Mouse (Mus musculus) liver, embryonic 12.5 days (tissue): Measurements from ENCODE around the gene Adcy1. TPM values are rescaled to one million over a fixed set of nuclear protein-coding genes. Genes with fewer than 3 reads are reported as not detected.

Experiments
- ATAC-seq: fragments of 200-750 bp; cut with Nextera tagmentation; 2 replicates; pipeline ENCODE4 v1.8.0; 2017; ENCODE audit warnings: moderate number of reproducible peaks, mild to moderate bottlenecking, moderate library complexity
- H3K27ac ChIP-seq: fragments of 300-500 bp; sonication (generic); 2 replicates; pipeline ENCODE4 v1.5.1; 2016; ENCODE audit warnings: mild to moderate bottlenecking
- H3K27me3 ChIP-seq: fragments of 300-500 bp; sonication (generic); replicated peaks from 2 replicates; pipeline ENCODE4 v1.6.1; 2016; ENCODE audit warnings: mild to moderate bottlenecking, moderate library complexity
- H3K36me3 ChIP-seq: fragments of 300-500 bp; sonication (generic); 2 replicates; pipeline ENCODE4 v1.6.1; 2016; ENCODE audit warnings: mild to moderate bottlenecking, moderate library complexity
- H3K4me1 ChIP-seq: fragments of 300-500 bp; sonication (generic); 2 replicates; pipeline ENCODE4 v1.6.1; 2016
- H3K4me2 ChIP-seq: fragments of 300-500 bp; sonication (generic); 2 replicates; pipeline ENCODE4 v1.6.1; 2016; ENCODE audit warnings: mild to moderate bottlenecking, moderate library complexity
- H3K4me3 ChIP-seq: fragments of 300-500 bp; sonication (generic); 2 replicates; pipeline ENCODE4 v1.5.1; 2016; ENCODE audit warnings: mild to moderate bottlenecking, moderate library complexity
- H3K9ac ChIP-seq: fragments of 300-500 bp; sonication (generic); 2 replicates; pipeline ENCODE4 v1.6.1; 2016; ENCODE audit warnings: mild to moderate bottlenecking, moderate library complexity
- H3K9me3 ChIP-seq: fragments of 300-500 bp; sonication (generic); replicated peaks from 2 replicates; pipeline ENCODE4 v1.6.1; 2016; ENCODE audit warnings: mild to moderate bottlenecking, moderate library complexity
- WGBS: fragments of 180-500 bp; shearing (Covaris S2); methylation state at CpG from one replicate; pipeline ENCODE4 v1.1.7; 2016; ENCODE audit not compliant: insufficient replicate concordance; 5-methylcytosine and 5-hydroxymethylcytosine counted together
- polyA plus RNA-seq: library from polyadenylated mRNA; unstranded; fragments of >200 nt; fragmentation: Nextera tagmentation; extraction: Ambion mirVana; gene quantifications from 2 replicates; pipeline ENCODE4 v1.2.1, GENCODE M21; 2016

The Adcy1 gene
- 0.30 and 0.42 TPM in 2 replicates for polyA plus RNA-seq

- Histone ChIP-seq H3K4me3 (peak within 1 kb of the TSS; percentile 47), H3K4me1 (peaks cover 5% of the 10 kb centered on the region), H3K27me3 (peaks cover 80% of the 10 kb centered on the region), H3K9ac (no peak within 1 kb of the TSS), H3K36me3 (no peaks in the 10 kb centered on the region), H3K4me2 (peak within 1 kb of the TSS; percentile 64), H3K27ac (no peak within 1 kb of the TSS), H3K9me3 (no peaks in the 10 kb centered on the region)
- WGBS, result 2% methylated on average over 29 of the region's 69 CpGs
- ATAC-seq, result no peak; the same call in 1 of the 2 replicates
These were observed at the start of gene Adcy1 for GRCm38 (mm10) chr11:7063001-7063584. TSS of gene Adcy1 (plus strand) at chr11:7063489.

- Histone ChIP-seq H3K4me2 (no peak overlapping the region), H3K4me1 (no peaks in the 10 kb centered on the region), H3K4me3 (no peak overlapping the region), H3K36me3 (no peaks in the 10 kb centered on the region), H3K27me3 (no peaks in the 10 kb centered on the region), H3K9me3 (no peaks in the 10 kb centered on the region), H3K9ac (no peak overlapping the region), H3K27ac (no peak overlapping the region)
- ATAC-seq, result no peak
- 79% methylated on average over 12 of the region's 12 CpGs for WGBS
These were observed 46.4 kb upstream of the Adcy1 start for GRCm38 (mm10) chr11:7016907-7017306.

DNA sequence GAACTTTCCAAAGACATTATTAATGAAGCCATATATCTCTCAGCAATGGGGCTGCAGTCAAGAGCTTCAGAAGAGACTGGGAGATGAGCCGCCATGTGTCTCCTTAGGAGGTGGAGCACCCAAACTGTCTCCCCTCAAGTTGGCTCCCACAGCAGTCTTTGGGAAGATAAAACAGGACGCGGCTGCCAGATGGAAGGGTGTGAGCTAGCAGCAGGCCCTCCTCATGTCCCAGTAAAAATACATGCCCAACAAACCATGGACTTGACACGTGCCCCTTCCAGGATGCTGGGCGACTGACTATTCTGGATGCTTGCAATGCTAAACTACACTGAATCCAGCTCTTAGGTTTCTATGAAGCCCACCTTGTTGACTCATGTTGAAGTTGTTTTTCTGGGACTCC lies 45.2 kb upstream of the Adcy1 start:
- no peak overlapping the region for H3K4me3 ChIP-seq
- no peaks in the 10 kb centered on the region for H3K27me3 ChIP-seq
- no peak overlapping the region for H3K4me2 ChIP-seq
- H3K9ac ChIP-seq, result no peak overlapping the region
- H3K27ac ChIP-seq, result no peak overlapping the region
- WGBS, result 76% methylated on average over 5 of the region's 5 CpGs
- H3K36me3 ChIP-seq, result no peaks in the 10 kb centered on the region
- ATAC-seq, result no peak
- no peaks in the 10 kb centered on the region for H3K4me1 ChIP-seq
- no peaks in the 10 kb centered on the region for H3K9me3 ChIP-seq

DNA sequence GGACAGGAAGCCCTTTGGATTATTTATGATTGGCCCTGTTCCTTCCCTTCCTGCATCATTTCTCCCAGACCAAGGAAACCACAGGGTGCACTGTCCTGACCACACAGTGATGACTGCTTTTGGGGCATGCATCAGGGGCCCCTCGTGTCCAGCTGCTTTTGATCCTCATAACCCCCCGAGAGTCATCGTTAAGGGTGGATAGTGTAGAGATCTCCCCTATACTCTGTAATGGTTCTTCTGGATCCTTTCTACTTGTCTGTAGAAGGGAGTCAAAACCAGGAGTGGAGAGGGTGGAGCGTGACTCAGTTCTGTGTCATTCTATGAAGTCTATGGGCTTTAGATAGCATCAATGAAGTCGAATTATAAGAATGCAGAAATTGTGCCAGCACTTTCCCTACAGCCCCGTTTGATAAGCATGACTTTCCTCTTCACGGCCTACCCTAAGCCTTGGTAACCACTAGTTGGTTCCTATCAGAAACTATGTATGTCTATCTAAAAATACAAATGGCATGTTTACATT lies 44.2 kb upstream of the Adcy1 start:
- Histone ChIP-seq H3K27ac (no peak overlapping the region), H3K4me2 (no peak overlapping the region), H3K9me3 (no peaks in the 10 kb centered on the region), H3K4me3 (no peak overlapping the region), H3K4me1 (no peaks in the 10 kb centered on the region), H3K9ac (no peak overlapping the region), H3K36me3 (no peaks in the 10 kb centered on the region), H3K27me3 (no peaks in the 10 kb centered on the region)
- WGBS, result 69% methylated on average over 7 of the region's 7 CpGs
- ATAC-seq, result no peak

- no peaks in the 10 kb centered on the region for H3K27me3 ChIP-seq
- no peak overlapping the region for H3K4me3 ChIP-seq
- H3K4me2 ChIP-seq, result no peak overlapping the region
- H3K4me1 ChIP-seq, result no peaks in the 10 kb centered on the region
- ATAC-seq, result no peak
- no peaks in the 10 kb centered on the region for H3K36me3 ChIP-seq
- H3K9me3 ChIP-seq, result 0 out of 2 replicates have a peak, but pooled peaks cover 3% of the 10 kb centered on the region
- no peak overlapping the region for H3K9ac ChIP-seq
- 44% methylated on average over 2 of the region's 2 CpGs for WGBS
- H3K27ac ChIP-seq, result no peak overlapping the region
These were observed 30.2 kb upstream of the Adcy1 start for GRCm38 (mm10) chr11:7033063-7033462.

DNA sequence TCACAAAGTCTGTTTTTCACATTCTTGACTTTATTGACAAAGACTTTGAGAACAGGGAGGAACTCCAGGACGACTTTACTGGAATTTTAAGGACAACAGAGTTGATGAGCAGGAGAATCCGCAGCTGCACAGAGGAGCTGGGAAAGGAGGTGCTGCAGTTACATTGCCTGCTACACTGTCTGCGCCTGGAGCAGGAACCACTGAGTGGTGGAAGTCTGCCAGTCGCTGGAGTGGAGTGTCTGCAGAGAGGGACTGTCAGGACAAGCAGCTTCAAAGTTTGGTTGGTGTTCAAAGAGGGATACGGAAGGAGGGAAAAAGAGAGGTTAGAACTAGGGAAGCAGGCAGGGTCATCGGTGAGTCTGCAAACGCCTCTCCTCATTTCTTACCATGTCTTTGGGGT lies 23.6 kb upstream of the Adcy1 start:
- WGBS, result 27% methylated on average over 7 of the region's 7 CpGs
- no peaks in the 10 kb centered on the region for H3K4me1 ChIP-seq
- no peak overlapping the region for H3K4me3 ChIP-seq
- no peaks in the 10 kb centered on the region for H3K36me3 ChIP-seq
- no peak overlapping the region for H3K27ac ChIP-seq
- H3K9me3 ChIP-seq, result no peaks in the 10 kb centered on the region
- no peak overlapping the region for H3K9ac ChIP-seq
- no peaks in the 10 kb centered on the region for H3K27me3 ChIP-seq
- no peak for ATAC-seq
- H3K4me2 ChIP-seq, result no peak overlapping the region

DNA sequence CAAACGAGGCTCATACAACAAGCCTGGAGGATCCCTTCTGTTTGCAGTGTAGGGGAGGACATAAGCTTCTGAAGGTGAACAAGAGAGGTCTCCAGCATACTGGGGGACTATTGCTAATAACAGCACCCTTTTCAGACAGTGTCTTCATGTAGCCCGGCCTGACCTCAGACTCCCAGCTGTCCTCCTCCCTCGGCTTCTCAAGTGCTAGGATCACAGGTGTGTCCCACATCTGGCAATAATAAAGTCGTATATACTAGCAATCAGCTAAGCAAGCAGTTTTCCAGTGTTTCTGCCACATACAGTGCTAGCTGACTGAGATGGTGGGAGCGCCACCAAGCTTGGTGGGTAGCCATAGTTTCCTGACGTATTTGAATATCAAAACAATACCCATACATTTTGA lies 22.5 kb upstream of the Adcy1 start:
- H3K9ac ChIP-seq, result no peak overlapping the region
- no peaks in the 10 kb centered on the region for H3K36me3 ChIP-seq
- no peaks in the 10 kb centered on the region for H3K27me3 ChIP-seq
- H3K4me3 ChIP-seq, result no peak overlapping the region
- 43% methylated on average over 6 of the region's 6 CpGs for WGBS
- H3K4me1 ChIP-seq, result no peaks in the 10 kb centered on the region
- H3K27ac ChIP-seq, result no peak overlapping the region
- no peaks in the 10 kb centered on the region for H3K9me3 ChIP-seq
- ATAC-seq, result no peak
- no peak overlapping the region for H3K4me2 ChIP-seq

DNA sequence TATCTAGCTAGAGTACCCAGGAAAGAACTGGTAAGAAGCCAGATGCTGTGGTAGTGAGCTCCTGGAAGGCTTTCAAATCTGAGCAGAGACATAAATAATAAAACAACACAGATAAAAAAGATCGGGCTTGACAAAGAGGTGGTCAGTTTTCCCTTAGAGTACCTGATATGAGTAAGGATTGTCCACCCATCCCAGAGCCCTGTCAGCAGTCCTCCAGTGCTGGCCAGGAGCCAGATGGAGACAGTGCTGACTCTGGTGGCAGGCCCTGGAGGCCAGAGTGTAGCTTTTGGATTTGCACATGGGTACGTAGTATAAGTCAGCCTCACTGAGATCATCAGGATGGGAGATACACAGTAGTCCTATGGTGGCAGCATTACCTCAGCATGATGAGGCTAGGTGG lies 16.1 kb upstream of the Adcy1 start:
- ATAC-seq, result no peak
- Histone ChIP-seq H3K27ac (no peak overlapping the region), H3K27me3 (no peaks in the 10 kb centered on the region), H3K9me3 (no peaks in the 10 kb centered on the region), H3K4me3 (no peak overlapping the region), H3K4me1 (no peaks in the 10 kb centered on the region), H3K36me3 (no peaks in the 10 kb centered on the region), H3K9ac (no peak overlapping the region), H3K4me2 (no peak overlapping the region)
- 72% methylated on average over 2 of the region's 2 CpGs for WGBS

- Histone ChIP-seq H3K4me3 (no peak overlapping the region), H3K36me3 (no peaks in the 10 kb centered on the region), H3K27ac (no peak overlapping the region)
These were observed 15.7 kb upstream of the Adcy1 start for GRCm38 (mm10) chr11:7047584-7047983.

GRCm38 (mm10) chr11:7053710-7054109 lies 9.6 kb upstream of the Adcy1 start:
- 74% methylated on average over 4 of the region's 4 CpGs for WGBS
- no peak overlapping the region for H3K9ac ChIP-seq
- no peak overlapping the region for H3K4me2 ChIP-seq
- no peak for ATAC-seq
- no peaks in the 10 kb centered on the region for H3K4me1 ChIP-seq
- H3K4me3 ChIP-seq, result no peak overlapping the region
- H3K27me3 ChIP-seq, result peaks cover 39% of the 10 kb centered on the region
- H3K9me3 ChIP-seq, result no peaks in the 10 kb centered on the region
- no peak overlapping the region for H3K27ac ChIP-seq
- H3K36me3 ChIP-seq, result no peaks in the 10 kb centered on the region

More at GRCm38 (mm10) chr11:7047584-7047983, 15.7 kb upstream of the Adcy1 start:
- Histone ChIP-seq H3K9me3 (no peaks in the 10 kb centered on the region), H3K27me3 (no peaks in the 10 kb centered on the region), H3K9ac (no peak overlapping the region), H3K4me1 (no peaks in the 10 kb centered on the region), H3K4me2 (no peak overlapping the region)
- no peak for ATAC-seq

DNA sequence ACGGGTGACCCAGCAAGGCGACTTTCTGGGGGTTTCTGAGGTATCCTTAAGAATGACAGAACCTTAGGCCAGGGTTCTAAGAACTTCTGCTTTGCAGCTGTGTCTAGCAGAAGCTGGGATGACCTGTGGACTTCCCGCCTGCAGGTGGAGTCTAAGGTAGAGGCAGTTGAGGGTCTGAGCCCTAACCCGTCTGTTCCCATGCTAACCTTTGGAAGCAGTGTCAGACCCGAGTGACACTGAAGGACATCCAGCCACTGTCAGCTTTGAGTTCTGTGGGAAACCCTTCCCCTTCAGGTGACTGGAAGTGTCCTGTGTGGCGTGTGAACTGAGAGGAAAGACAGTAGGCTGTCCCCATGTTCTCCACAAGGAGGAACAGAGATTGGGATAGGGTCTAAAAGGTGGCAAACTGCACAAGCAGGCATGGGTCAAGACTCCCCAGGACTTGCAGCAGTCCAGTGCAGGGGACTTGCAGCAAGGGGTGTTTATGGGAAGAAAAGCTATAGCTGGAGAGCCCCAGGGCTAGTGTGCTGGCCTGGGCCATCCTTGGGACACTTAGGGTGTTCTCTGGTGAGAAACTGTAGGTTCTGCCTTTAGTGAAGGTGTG lies 8.5 kb upstream of the Adcy1 start:
- Histone ChIP-seq H3K9ac (no peak overlapping the region), H3K9me3 (no peaks in the 10 kb centered on the region), H3K4me2 (no peak overlapping the region), H3K4me3 (no peak overlapping the region), H3K27ac (no peak overlapping the region), H3K27me3 (peaks cover 45% of the 10 kb centered on the region), H3K36me3 (no peaks in the 10 kb centered on the region), H3K4me1 (no peaks in the 10 kb centered on the region)
- WGBS, result 50% methylated on average over 6 of the region's 6 CpGs
- no peak for ATAC-seq

GRCm38 (mm10) chr11:7055455-7056017 lies 7.8 kb upstream of the Adcy1 start:
- Histone ChIP-seq H3K4me1 (no peaks in the 10 kb centered on the region), H3K9me3 (no peaks in the 10 kb centered on the region), H3K36me3 (no peaks in the 10 kb centered on the region), H3K27ac (no peak overlapping the region), H3K9ac (no peak overlapping the region), H3K4me2 (no peak overlapping the region), H3K4me3 (no peak overlapping the region), H3K27me3 (peaks cover 52% of the 10 kb centered on the region)
- no peak for ATAC-seq
- WGBS, result 31% methylated on average over 14 of the region's 14 CpGs
